In genomic region chr1:78725617-78726223, GRCm38 (mm10) we compare ENCODE assay signal across 8 mouse cellular contexts.
A peak's percentile ranks its signal among the peaks of the same experiment; 100 is the strongest.
DNase-seq lines count a peak whose midpoint lies in the region; ATAC-seq lines count a peak whose summit lies in the region.

No protein-coding gene starts in this region.

- H3K27ac ChIP-seq in neural tube, embryonic 11.5 days (ENCODE audit: low read depth, low read length) = no peak overlapping the region
- no peak overlapping the region for H3K27ac ChIP-seq in neural tube, embryonic 14.5 days (ENCODE audit: low read depth, low read length)

- no peaks in the 10 kb centered on the region for H3K36me3 ChIP-seq in neural tube, embryonic 11.5 days (ENCODE audit: control insufficient read depth, insufficient read depth, low read length)
- H3K36me3 ChIP-seq in neural tube, embryonic 14.5 days (ENCODE audit: control insufficient read depth, insufficient read depth, low read length) = no peaks in the 10 kb centered on the region

- WGBS in neural tube, embryonic 11.5 days = 64% methylated on average over 6 of the region's 6 CpGs
- WGBS in neural tube, embryonic 14.5 days = 43% methylated on average over 6 of the region's 6 CpGs

- no peaks in the 10 kb centered on the region for H3K4me1 ChIP-seq in neural tube, embryonic 11.5 days (ENCODE audit: control insufficient read depth, insufficient read depth, low read length)
- H3K4me1 ChIP-seq in neural tube, embryonic 14.5 days (ENCODE audit: control insufficient read depth, insufficient read depth, low read length) = peaks cover 3% of the 10 kb centered on the region; the same call in 1 of the 2 replicates

- no peaks in the 10 kb centered on the region for H3K9me3 ChIP-seq in neural tube, embryonic 11.5 days (ENCODE audit: control insufficient read depth, low read length)
- H3K9me3 ChIP-seq in neural tube, embryonic 14.5 days (ENCODE audit: control insufficient read depth, low read length) = no peaks in the 10 kb centered on the region

- no peak overlapping the region for H3K4me3 ChIP-seq in neural tube, embryonic 11.5 days (ENCODE audit: low read depth, low read length)
- no peak overlapping the region for H3K4me3 ChIP-seq in neural tube, embryonic 14.5 days (ENCODE audit: low read depth, low read length)

- DNase-seq in adrenal gland, postnatal 14 days = peak; percentile 28
- DNase-seq in adrenal gland, adult 8-10 months = no peak
- DNase-seq in neural tube, embryonic 11.5 days (ENCODE audit: low spot score) = peak; percentile 29
- no peak for DNase-seq in neural tube, embryonic 10.5 days (ENCODE audit: extremely low spot score, low spot score)
- DNase-seq in heart, postnatal 4 days = peak; percentile 19
- no peak for DNase-seq in thymus, postnatal 25 days
- DNase-seq in urinary bladder, adult 18-20 months (ENCODE audit: low spot score in 2 of 2) = no peak

- no peak overlapping the region for H3K4me2 ChIP-seq in neural tube, embryonic 11.5 days (ENCODE audit: low read depth)
- no peak overlapping the region for H3K4me2 ChIP-seq in neural tube, embryonic 14.5 days (ENCODE audit: low read depth, low read length)

- no peaks in the 10 kb centered on the region for H3K27me3 ChIP-seq in neural tube, embryonic 11.5 days (ENCODE audit: control insufficient read depth, insufficient read depth, low read length)
- no peaks in the 10 kb centered on the region for H3K27me3 ChIP-seq in neural tube, embryonic 14.5 days (ENCODE audit: control insufficient read depth, insufficient read depth, low read length)

- H3K9ac ChIP-seq in neural tube, embryonic 11.5 days (ENCODE audit: low read length) = no peak overlapping the region
- H3K9ac ChIP-seq in neural tube, embryonic 14.5 days (replicated peaks; ENCODE audit: low read depth, low read length) = no peak overlapping the region

- no peak for ATAC-seq in neural tube, embryonic 11.5 days (ENCODE audit: insufficient read depth, low FRiP score, low TSS enrichment)
- ATAC-seq in neural tube, embryonic 14.5 days (ENCODE audit: low read depth) = peak; percentile 68

Comparison
In these comparisons a context has a peak if more than half of its experiments do, and no peak if none do; other contexts are left out.
1. DNase-seq: peak in adrenal gland, postnatal 14 days (single experiment), neural tube, embryonic 11.5 days (single experiment) and heart, postnatal 4 days (single experiment); none in adrenal gland, adult 8-10 months (single experiment), neural tube, embryonic 10.5 days (single experiment), thymus, postnatal 25 days (single experiment) and urinary bladder, adult 18-20 months (0 of 2).